Mouse (Mus musculus) neural tube, embryonic 13.5 days (tissue): Measurements from ENCODE around the gene 2310007B03Rik. TPM values are rescaled to one million over a fixed set of nuclear protein-coding genes. Genes with fewer than 3 reads are reported as not detected.
"Not testable (repeated sequence)": the region's sequence is repeated elsewhere in the genome, so short reads cannot be mapped to it uniquely, and the experiment has no call there.

Source experiments
- ATAC-seq: fragments of 200-750 bp; cut with Nextera tagmentation; 2 replicates; pipeline ENCODE4 v1.8.0; 2017; ENCODE audit warnings: low read depth, mild to moderate bottlenecking, moderate TSS enrichment, moderate library complexity
- H3K27ac ChIP-seq: fragments of 300-500 bp; sonication (generic); replicated peaks from 2 replicates; pipeline ENCODE4 v1.5.1; 2015; ENCODE audit warnings: moderate library complexity, mild to moderate bottlenecking, inconsistent platforms
- H3K27me3 ChIP-seq: fragments of 300-500 bp; sonication (generic); 2 replicates; pipeline ENCODE4 v1.6.1; 2015; ENCODE audit warnings: mild to moderate bottlenecking, inconsistent platforms
- H3K36me3 ChIP-seq: fragments of 300-500 bp; sonication (generic); 2 replicates; pipeline ENCODE4 v1.6.1; 2015; ENCODE audit warnings: mild to moderate bottlenecking, inconsistent platforms
- H3K4me1 ChIP-seq: fragments of 300-500 bp; sonication (generic); replicated peaks from 2 replicates; pipeline ENCODE4 v1.6.1; 2015; ENCODE audit warnings: inconsistent platforms
- H3K4me2 ChIP-seq: fragments of 300-500 bp; sonication (generic); 2 replicates; pipeline ENCODE4 v1.6.1; 2015; ENCODE audit warnings: inconsistent platforms, mild to moderate bottlenecking, moderate library complexity
- H3K4me3 ChIP-seq: fragments of 300-500 bp; sonication (generic); 2 replicates; pipeline ENCODE4 v1.5.1; 2015; ENCODE audit warnings: mild to moderate bottlenecking, inconsistent platforms
- H3K9ac ChIP-seq: fragments of 300-500 bp; sonication (generic); 2 replicates; pipeline ENCODE4 v1.6.1; 2015; ENCODE audit warnings: moderate library complexity, mild to moderate bottlenecking, inconsistent platforms
- H3K9me3 ChIP-seq: fragments of 300-500 bp; sonication (generic); 2 replicates; pipeline ENCODE4 v1.6.1; 2016; ENCODE audit warnings: inconsistent platforms
- WGBS: fragments of 180-500 bp; shearing (Covaris S2); methylation state at CpG from one replicate; pipeline ENCODE4 v1.1.7; 2015; 5-methylcytosine and 5-hydroxymethylcytosine counted together
- polyA plus RNA-seq: library from polyadenylated mRNA; unstranded; fragments of >200 nt; fragmentation: Nextera tagmentation; extraction: Ambion mirVana; gene quantifications from 2 replicates; pipeline ENCODE4 v1.2.1, GENCODE M21; 2015

Gene 2310007B03Rik
- 0.29 TPM in 1 of 2 replicates, not detected in the other for polyA plus RNA-seq

DNA sequence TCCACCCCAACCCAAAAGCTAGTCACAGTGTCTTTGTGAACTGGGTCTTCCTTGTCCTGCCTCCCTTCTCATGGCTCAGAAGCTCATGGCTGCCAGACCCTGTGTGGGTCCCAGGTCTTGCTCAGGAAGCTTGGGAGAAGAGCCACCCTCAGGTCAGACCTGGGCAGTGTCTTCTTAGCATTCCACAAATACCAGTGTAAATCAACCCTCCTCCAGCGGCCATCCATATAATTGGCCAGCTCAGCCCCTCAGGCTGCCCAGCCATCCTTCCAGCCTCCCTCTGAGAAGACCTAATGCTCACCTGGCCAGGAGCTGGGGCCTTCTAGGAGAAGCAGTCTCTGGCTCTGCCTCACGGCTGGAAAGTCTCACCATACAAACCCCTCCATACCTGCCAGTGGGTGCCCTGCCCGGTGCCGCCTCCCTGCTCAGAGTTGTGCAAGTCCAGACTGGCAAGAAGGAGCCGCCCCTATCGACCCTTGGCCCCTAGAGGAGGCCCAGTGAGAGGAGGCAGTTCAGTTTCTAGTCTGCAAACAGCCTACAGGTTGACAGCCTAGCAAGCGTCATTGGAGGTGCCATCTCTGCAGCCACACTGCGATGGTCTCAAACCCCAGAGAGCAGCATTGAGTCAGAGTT is at the start of gene 2310007B03Rik:
TSS of gene 2310007B03Rik (minus strand) at position 448 of the 633 bp plus-strand sequence.
- H3K4me3 ChIP-seq: no peak within 1 kb of the TSS
- ATAC-seq: no peak
- H3K4me2 ChIP-seq: no peak within 1 kb of the TSS
- no peak within 1 kb of the TSS for H3K9ac ChIP-seq
- no peak within 1 kb of the TSS for H3K27ac ChIP-seq
- 77% methylated on average over 8 of the region's 8 CpGs for WGBS
- no peaks in the 10 kb centered on the region for H3K36me3 ChIP-seq
- no peaks in the 10 kb centered on the region for H3K4me1 ChIP-seq
- no peaks in the 10 kb centered on the region for H3K9me3 ChIP-seq
- no peaks in the 10 kb centered on the region for H3K27me3 ChIP-seq

DNA sequence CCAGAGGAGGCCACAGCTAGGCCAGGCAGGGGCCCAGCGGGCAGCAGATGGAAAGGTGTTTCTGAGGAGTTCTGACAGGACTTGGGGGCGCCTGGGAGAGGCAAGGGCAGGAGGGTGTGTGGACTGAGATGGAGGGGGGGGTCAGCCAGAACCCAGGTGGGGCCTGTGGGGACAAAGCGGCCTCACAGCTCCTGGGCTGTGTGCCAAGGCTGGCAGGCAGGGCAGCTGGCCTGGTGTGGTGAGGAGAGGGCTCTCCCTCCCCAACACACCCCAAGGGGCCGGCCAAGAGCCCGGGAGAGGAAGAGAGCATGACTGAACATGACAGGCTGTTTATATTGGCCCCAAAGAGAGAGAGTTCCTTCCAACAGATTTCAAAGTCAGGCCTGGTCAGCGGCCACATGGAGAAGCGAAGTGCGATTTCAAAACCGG is 49.5 kb upstream of the 2310007B03Rik start:
- Histone ChIP-seq H3K27me3 (0 out of 2 replicates have a peak, but pooled peaks cover 3% of the 10 kb centered on the region), H3K4me1 (peaks cover 38% of the 10 kb centered on the region), H3K9me3 (no peaks in the 10 kb centered on the region), H3K27ac (peak overlapping the region; percentile 49), H3K9ac (no peak overlapping the region), H3K4me2 (no peak overlapping the region), H3K36me3 (no peaks in the 10 kb centered on the region), H3K4me3 (no peak overlapping the region)
- ATAC-seq: peak; percentile 75
- 34% methylated on average over 9 of the region's 9 CpGs for WGBS

DNA sequence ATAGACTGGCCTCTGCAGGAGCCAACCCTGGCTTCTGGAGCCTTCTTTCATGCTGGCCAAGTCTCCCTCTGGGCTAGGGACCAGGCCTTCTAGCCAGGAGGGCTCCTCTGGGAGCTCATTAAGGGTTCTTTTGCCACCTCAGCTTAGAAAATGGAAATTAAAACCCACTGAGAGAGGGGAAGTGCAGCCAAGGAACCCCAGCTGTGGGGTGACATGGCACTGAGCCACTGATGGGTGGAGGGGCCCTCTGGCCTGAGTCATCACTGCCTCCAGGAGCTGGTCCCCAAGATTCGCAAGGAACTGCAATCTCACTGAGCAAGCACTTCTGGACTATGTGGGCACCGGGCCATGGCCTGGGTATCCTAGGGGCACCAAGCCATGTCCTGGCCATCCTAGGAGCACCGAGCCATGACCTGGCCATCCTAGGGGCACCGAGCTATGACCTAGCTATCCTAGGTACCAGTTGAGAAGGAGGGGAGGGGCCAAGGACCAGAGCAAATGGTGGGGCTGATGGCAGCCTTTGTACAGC is 46.9 kb upstream of the 2310007B03Rik start:
- 86% methylated on average over 4 of the region's 4 CpGs for WGBS
- ATAC-seq: no peak
- H3K27ac ChIP-seq: no peak overlapping the region

DNA sequence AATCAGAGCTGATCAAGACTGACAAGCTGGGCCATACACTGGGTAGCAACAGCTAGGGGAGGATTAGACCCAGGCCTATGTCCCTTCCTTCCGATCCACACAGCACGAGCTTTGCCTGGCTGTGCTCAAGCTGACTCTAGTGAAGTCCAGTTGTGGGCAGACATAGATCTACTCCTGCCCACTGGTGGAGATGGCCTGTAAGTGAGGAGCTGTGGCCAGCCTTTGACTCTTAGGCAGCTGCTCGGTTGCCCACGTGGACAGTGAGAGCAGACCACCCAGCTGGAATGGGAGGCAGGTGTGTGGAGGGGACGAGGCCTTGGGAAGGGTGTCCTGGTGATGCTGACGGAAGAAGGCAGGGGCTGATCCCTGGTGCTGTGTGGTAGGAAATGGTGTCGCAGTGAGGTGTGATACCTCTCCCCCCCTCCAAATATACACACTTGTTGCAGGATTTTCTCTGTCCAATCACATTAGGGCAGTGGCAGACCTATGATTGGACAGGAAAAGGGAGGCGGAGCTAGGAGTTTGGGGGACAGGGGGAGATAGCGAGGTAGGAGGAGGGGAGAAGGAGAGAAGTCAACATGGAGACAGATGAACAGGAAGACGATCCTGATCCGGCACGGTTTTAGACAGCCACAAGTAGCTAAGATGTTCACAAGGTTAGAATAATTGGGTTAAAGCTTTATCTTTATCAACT is 45.7 kb upstream of the 2310007B03Rik start:
- Histone ChIP-seq H3K36me3 (no peaks in the 10 kb centered on the region), H3K9me3 (no peaks in the 10 kb centered on the region), H3K4me2 (no peak overlapping the region), H3K27me3 (no peaks in the 10 kb centered on the region), H3K4me1 (peaks cover 22% of the 10 kb centered on the region), H3K9ac (no peak overlapping the region), H3K4me3 (no peak overlapping the region), H3K27ac (no peak overlapping the region)
- ATAC-seq: no peak
- WGBS: 64% methylated on average over 12 of the region's 12 CpGs

More for the DNA sequence above, 46.9 kb upstream of the 2310007B03Rik start:
- H3K9ac ChIP-seq: no peak overlapping the region
- no peak overlapping the region for H3K4me2 ChIP-seq
- no peaks in the 10 kb centered on the region for H3K9me3 ChIP-seq
- no peak overlapping the region for H3K4me3 ChIP-seq
- no peaks in the 10 kb centered on the region for H3K27me3 ChIP-seq
- no peaks in the 10 kb centered on the region for H3K36me3 ChIP-seq
- peaks cover 31% of the 10 kb centered on the region for H3K4me1 ChIP-seq

DNA sequence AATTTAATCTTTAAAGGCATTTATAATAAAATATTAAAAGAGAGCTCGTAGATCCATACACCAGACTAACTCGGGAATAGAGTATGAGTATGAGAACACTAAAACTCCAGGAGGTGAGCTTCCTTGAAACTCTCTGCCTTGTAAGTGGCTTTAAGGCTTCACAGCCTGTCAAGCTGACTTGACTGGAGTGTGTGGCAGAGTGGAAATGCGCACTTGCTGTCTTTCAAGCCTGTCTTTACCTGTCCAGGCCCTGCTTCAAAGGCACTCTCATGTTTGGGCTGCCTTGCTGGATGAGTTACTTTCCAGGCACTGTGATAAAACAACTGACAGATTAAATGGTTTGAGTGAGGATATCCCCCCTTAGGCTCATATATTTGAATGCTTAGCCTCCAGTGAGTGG is 37.2 kb upstream of the 2310007B03Rik start:
- ATAC-seq: no peak
- H3K9me3 ChIP-seq: no peaks in the 10 kb centered on the region
- H3K9ac ChIP-seq: no peak overlapping the region
- no peak overlapping the region for H3K4me2 ChIP-seq
- no peak overlapping the region for H3K4me3 ChIP-seq
- WGBS: 87% methylated on average over 3 of the region's 3 CpGs
- H3K36me3 ChIP-seq: no peaks in the 10 kb centered on the region
- no peaks in the 10 kb centered on the region for H3K4me1 ChIP-seq
- no peak overlapping the region for H3K27ac ChIP-seq
- H3K27me3 ChIP-seq: no peaks in the 10 kb centered on the region

DNA sequence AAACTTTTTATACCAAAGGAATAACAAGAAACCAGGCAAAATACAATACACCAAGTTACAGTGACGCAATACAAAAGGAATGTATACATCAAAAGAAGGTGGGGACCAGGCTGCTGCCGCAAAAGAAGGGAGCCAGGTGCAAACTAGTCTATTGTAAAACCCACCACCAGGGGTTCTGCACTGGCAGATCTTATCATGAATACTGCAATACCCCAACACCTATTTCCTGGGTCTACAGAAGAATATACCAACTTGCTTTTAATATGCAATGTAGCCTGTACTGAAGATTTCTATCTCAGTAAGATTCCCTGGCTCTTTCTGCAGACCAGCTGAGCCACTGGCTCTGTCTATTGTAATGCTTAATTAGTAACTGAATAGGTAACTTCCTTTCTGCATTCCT is 36.7 kb upstream of the 2310007B03Rik start:
- not testable (repeated sequence) for H3K9ac ChIP-seq, H3K9me3 ChIP-seq, H3K27ac ChIP-seq, H3K36me3 ChIP-seq, H3K4me1 ChIP-seq, H3K4me3 ChIP-seq, ATAC-seq, H3K4me2 ChIP-seq, H3K27me3 ChIP-seq
- 98% methylated on average over 2 of the region's 2 CpGs for WGBS

DNA sequence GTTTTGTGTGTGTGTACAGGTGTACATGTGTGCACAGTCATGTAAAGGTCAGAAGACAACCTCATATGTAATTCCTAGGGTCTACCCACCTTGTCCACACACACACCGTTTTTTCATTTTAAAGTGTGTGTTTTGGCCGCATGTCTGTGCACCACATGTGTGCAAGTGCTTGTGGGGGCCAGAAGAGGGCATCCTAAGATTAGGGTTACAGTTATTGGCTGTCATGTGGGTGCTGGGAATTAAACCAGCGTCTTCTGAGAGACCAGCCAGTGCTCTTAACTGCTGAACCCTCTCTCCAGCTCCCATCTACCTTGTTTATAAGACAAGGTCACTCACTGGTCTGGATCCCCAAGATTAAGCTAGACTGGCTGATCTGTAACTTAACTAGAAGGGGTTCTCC is 34.2 kb upstream of the 2310007B03Rik start:
- no peaks in the 10 kb centered on the region for H3K9me3 ChIP-seq
- 85% methylated on average over 3 of the region's 3 CpGs for WGBS
- H3K27me3 ChIP-seq: peaks cover 6% of the 10 kb centered on the region; the same call in 1 of the 2 replicates
- H3K36me3 ChIP-seq: no peaks in the 10 kb centered on the region
- H3K4me3 ChIP-seq: no peak overlapping the region
- H3K4me2 ChIP-seq: no peak overlapping the region
- no peak overlapping the region for H3K9ac ChIP-seq
- no peak overlapping the region for H3K27ac ChIP-seq
- no peak for ATAC-seq
- H3K4me1 ChIP-seq: peaks cover 7% of the 10 kb centered on the region; the same call in 1 of the 2 replicates

DNA sequence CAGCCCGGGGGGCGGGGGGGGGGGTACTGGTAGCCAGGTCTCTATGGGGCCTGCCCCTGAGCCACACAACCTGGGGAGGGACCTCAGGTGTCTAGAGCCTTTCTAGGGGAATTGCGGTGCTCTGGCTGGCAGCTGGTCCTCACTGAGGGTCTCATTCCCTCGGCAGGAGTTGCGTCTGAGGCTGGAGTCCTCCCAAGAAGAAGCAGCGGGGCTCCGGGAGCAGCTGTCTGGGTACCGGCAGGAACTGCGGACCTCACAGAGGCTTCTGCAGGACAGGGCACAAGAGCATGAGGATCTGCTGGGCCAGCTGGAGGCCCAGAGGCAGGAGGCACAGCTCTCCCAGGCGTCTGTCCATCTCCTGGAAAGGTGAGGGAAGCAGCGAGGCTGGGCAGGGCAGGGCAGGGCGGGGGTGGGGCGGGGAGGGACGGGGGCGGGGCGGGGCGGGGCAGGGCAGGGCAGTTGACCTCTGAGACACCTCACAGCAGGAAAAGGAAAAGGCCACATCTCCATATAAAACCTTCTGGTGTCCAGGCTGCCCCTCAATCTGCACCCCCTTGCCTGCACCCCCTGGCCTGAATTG is 30.1 kb upstream of the 2310007B03Rik start:
- Histone ChIP-seq H3K9ac (no peak overlapping the region), H3K4me2 (no peak overlapping the region)
- WGBS: 2% methylated on average over 11 of the region's 17 CpGs

DNA sequence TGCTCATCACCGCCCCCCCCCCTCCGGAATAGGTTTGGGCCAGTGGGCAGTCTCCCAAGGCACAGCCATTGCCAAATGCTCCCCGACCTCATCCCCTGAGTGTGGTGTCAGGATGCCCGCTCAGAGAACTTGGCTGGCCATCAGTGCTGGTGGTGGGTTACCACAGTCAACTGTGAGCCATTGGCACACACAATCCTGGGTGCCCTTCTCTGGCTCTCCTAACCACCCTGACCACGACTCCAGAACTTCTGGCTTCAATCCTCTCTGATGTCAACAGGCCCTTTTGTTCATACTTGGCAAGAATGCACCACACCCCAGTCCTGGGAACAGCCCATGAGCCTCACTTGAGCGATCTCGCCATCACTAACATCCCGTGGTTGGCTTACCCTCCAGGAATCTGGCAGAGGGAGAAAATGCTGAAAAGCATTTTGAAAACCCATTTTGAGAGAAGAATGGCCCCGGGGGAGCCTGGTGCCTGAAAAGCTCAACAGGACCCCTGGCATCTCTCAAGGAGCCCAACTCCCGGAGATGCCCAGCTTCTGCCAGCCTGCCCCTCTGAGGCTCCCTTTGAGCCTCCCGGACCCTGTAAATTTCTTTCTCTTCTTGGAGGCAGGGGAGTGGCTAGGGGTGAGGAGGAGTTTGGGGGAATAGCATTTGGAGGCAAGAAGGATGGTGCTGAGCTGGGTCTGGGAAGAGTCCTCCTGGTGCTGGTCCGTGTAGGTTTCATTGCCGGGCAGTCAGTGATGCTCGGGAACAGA is 23.5 kb upstream of the 2310007B03Rik start:
- WGBS: 76% methylated on average over 14 of the region's 14 CpGs
- Histone ChIP-seq H3K27ac (no peak overlapping the region), H3K36me3 (no peaks in the 10 kb centered on the region), H3K4me3 (no peak overlapping the region), H3K4me1 (no peaks in the 10 kb centered on the region), H3K9me3 (no peaks in the 10 kb centered on the region), H3K4me2 (no peak overlapping the region), H3K27me3 (peaks cover 10% of the 10 kb centered on the region), H3K9ac (no peak overlapping the region)
- ATAC-seq: no peak

More for the DNA sequence above, 30.1 kb upstream of the 2310007B03Rik start:
- peaks cover 24% of the 10 kb centered on the region for H3K27me3 ChIP-seq
- H3K4me1 ChIP-seq: peaks cover 7% of the 10 kb centered on the region; the same call in 1 of the 2 replicates
- H3K27ac ChIP-seq: no peak overlapping the region
- H3K36me3 ChIP-seq: no peaks in the 10 kb centered on the region
- ATAC-seq: no peak
- H3K9me3 ChIP-seq: no peaks in the 10 kb centered on the region
- H3K4me3 ChIP-seq: no peak overlapping the region

DNA sequence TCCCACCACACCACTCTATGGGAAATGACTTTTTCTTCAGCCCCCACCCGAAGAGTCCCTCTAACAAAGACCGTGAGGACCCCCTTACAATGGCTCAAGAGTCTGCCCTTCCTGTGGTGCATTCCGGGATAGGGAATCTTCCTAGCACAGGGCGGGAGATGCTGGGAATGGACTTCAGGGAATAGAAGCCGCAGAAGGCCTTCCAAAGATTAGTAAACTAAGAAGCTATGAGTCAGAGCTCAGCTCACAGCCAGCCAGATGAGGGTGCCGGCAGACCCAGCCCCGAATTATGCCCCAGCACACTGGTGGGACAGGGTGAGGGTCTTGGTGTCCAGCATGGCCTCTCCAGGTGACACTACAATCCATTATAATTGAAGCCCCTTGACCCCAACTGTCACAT is 21.5 kb upstream of the 2310007B03Rik start:
- Histone ChIP-seq H3K4me2 (no peak overlapping the region), H3K9me3 (no peaks in the 10 kb centered on the region), H3K4me1 (peaks cover 1% of the 10 kb centered on the region; the same call in 1 of the 2 replicates), H3K27me3 (peaks cover 14% of the 10 kb centered on the region; the same call in 1 of the 2 replicates), H3K36me3 (no peaks in the 10 kb centered on the region), H3K4me3 (no peak overlapping the region), H3K9ac (no peak overlapping the region), H3K27ac (no peak overlapping the region)
- no peak for ATAC-seq
- 86% methylated on average over 7 of the region's 7 CpGs for WGBS

DNA sequence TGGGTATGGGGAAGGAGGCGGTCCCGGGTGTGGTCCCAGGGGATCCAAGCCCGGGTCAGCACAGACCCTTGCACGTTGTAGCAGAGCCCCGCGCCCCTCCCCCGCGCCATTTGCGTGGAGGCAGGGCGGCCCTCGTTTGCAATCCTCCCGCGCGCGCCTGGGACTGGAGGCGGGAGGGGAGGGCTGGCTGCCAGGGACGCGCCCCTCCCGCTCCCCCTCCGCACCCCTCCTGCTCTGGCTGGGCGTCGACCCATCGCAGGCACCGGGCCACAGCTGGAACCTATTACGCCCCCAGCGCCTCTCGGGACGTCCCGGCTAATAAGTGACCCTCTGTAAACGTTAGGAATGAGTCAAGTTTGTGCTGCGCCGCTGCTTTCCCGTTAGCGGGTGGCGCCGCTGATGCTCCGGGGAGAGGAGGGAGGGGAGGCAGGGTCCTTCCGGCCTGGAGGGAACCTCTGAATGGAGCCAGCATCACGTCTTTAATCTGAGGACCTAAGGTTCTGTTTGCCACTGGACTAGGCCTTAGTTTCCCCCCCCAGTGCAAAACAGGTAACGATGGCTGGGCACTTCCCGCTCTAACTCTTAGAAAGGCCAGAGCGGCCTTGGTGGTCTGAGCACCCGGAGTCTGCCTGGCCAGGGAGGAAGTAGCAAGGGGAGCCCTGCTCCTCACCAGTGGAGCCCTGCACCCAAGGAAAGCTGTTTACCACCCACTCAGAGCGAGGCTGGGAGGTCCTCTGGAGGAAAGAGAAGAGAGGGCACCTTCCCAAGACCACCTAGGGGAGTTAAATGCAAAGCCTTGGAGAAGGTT is 16.0 kb upstream of the 2310007B03Rik start:
- Histone ChIP-seq H3K4me1 (peaks cover 22% of the 10 kb centered on the region), H3K9ac (peak overlapping the region; percentile 71), H3K27ac (peak overlapping the region; percentile 33; the same call in 1 of the 2 replicates), H3K4me3 (peak overlapping the region; percentile 43), H3K4me2 (peak overlapping the region; percentile 81), H3K36me3 (no peaks in the 10 kb centered on the region), H3K27me3 (0 out of 2 replicates have a peak, but pooled peaks cover 23% of the 10 kb centered on the region), H3K9me3 (no peaks in the 10 kb centered on the region)
- WGBS: 2% methylated on average over 44 of the region's 44 CpGs
- peak; percentile 62 for ATAC-seq
